ENCODE assay signal across 8 mouse cellular contexts in genomic region chr6:85588164-85588563, GRCm38 (mm10). TPM values are rescaled to one million over a fixed set of nuclear protein-coding genes. Genes with fewer than 3 reads are reported as not detected.
DNase-seq lines count a peak whose midpoint lies in the region; ATAC-seq and TF ChIP-seq lines count a peak whose summit lies in the region.

No protein-coding gene starts in this region.

- H3K36me3 ChIP-seq in heart, postnatal 0 days (replicated peaks; ENCODE audit: control insufficient read depth, insufficient read depth, low read length) = no peaks in the 10 kb centered on the region
- no peaks in the 10 kb centered on the region for H3K36me3 ChIP-seq in forebrain, embryonic 13.5 days (ENCODE audit: poor library complexity, severe bottlenecking)
- H3K36me3 ChIP-seq in macrophage (ENCODE audit: inconsistent target) = no peaks in the 10 kb centered on the region

- intact Hi-C loops in heart, postnatal 10 days (cut with DNase I) = loop anchor here (5.0 kb wide), 1 partner anchor 314 kb away; the partner anchor contains the start of gene Nat8f4

- no peak for DNase-seq in heart, postnatal 0 days (ENCODE audit: low spot score)
- DNase-seq in heart, postnatal 10 days = no peak
- DNase-seq in NIH3T3 (ENCODE audit: low read depth) = peak; percentile 11
- no peak for DNase-seq in ovary, postnatal 36 days (ENCODE audit: low spot score)
- no peak for DNase-seq in layer of hippocampus, adult 11-12 months (ENCODE audit: low spot score)
- DNase-seq in left cerebral cortex, adult 18-20 months (ENCODE audit: low spot score in 2 of 2) = no peak

- H3K27me3 ChIP-seq in heart, postnatal 0 days (ENCODE audit: control insufficient read depth, insufficient read depth, low read length) = no peaks in the 10 kb centered on the region
- H3K27me3 ChIP-seq in forebrain, embryonic 13.5 days = no peaks in the 10 kb centered on the region

- H3K27ac ChIP-seq in heart, postnatal 0 days (ENCODE audit: low read depth) = no peak overlapping the region
- peak overlapping the region; percentile 93 for H3K27ac ChIP-seq in forebrain, embryonic 13.5 days
- H3K27ac ChIP-seq in macrophage = 0 out of 2 replicates have a peak overlapping the region, but pooled peaks have one; percentile 22

- H3K9me3 ChIP-seq in heart, postnatal 0 days (replicated peaks; ENCODE audit: control insufficient read depth, low read length) = no peaks in the 10 kb centered on the region
- H3K9me3 ChIP-seq in forebrain, embryonic 13.5 days (replicated peaks) = no peaks in the 10 kb centered on the region

- peaks cover 31% of the 10 kb centered on the region; the same call in 1 of the 2 replicates for H3K79me2 ChIP-seq in macrophage (ENCODE audit: inconsistent target)

- no peak for TF ChIP-seq EP300 in heart, postnatal 0 days (IDR thresholded peaks at IDR 0.05; ENCODE audit: low read depth)

- H3K4me2 ChIP-seq in heart, postnatal 0 days (ENCODE audit: low read depth, low read length) = peak overlapping the region; percentile 87
- peak overlapping the region; percentile 71 for H3K4me2 ChIP-seq in forebrain, embryonic 13.5 days

- H3K4me3 ChIP-seq in heart, postnatal 0 days (ENCODE audit: low read depth, low read length) = peak overlapping the region; percentile 81
- H3K4me3 ChIP-seq in forebrain, embryonic 13.5 days = peak overlapping the region; percentile 95
- peak overlapping the region; percentile 76 for H3K4me3 ChIP-seq in macrophage (ENCODE audit: inconsistent target)

- under 1% methylated on average over 10 of the region's 10 CpGs for WGBS in heart, postnatal 0 days
- under 1% methylated on average over 10 of the region's 10 CpGs for WGBS in forebrain, embryonic 13.5 days
- WGBS in macrophage (ENCODE audit: missing documents) = 0% methylated on average over 9 of the region's 10 CpGs

- TF ChIP-seq CTCF in heart, postnatal 0 days (IDR thresholded peaks at IDR 0.05; ENCODE audit: low read depth) = no peak

- peaks cover 8% of the 10 kb centered on the region; the same call in 1 of the 2 replicates for H3K4me1 ChIP-seq in heart, postnatal 0 days (ENCODE audit: control insufficient read depth, insufficient read depth)
- H3K4me1 ChIP-seq in forebrain, embryonic 13.5 days = peaks cover 23% of the 10 kb centered on the region

- peak overlapping the region; percentile 59 for H3K9ac ChIP-seq in heart, postnatal 0 days (replicated peaks; ENCODE audit: low read depth, low read length)
- H3K9ac ChIP-seq in forebrain, embryonic 13.5 days = peak overlapping the region; percentile 93

- ATAC-seq in heart, postnatal 0 days (ENCODE audit: insufficient read depth, low read depth) = no peak
- ATAC-seq in forebrain, embryonic 13.5 days = peak; percentile 9

RNA-seq across cellular contexts. Expression of gene Alms1, which starts 0.8 kb away (rescaled TPM):
- total RNA-seq in heart, postnatal 0 days (2014; rRNA removed; ENCODE audit: low replicate concordance) = 2.8 and 3.5 TPM in 2 replicates
- 0.61 and 0.81 TPM in 2 replicates for polyA plus RNA-seq in heart, postnatal 0 days (2015; fragmentation: Nextera tagmentation; extraction: Ambion mirVana)
- total RNA-seq in heart, postnatal 10 days (2021) = 1 to 10 TPM; 2.8 to 4.1 TPM
- polyA plus RNA-seq in forebrain, embryonic 13.5 days (2015; fragmentation: Nextera tagmentation; extraction: Ambion mirVana) = 7.4 and 8.1 TPM in 2 replicates
- 10 to 100 TPM in 20 of 26 experiments, 1 to 10 TPM in 6; 5.7 to 47.4 (median 29.5) TPM for total RNA-seq in macrophage (2018; cell fraction: chromatin; rRNA removed)
- total RNA-seq in macrophage (2018; cell fraction: cytosol; rRNA removed) = 1 to 10 TPM; 1.1 to 3.9 (median 2.6) TPM
- 10 to 100 TPM in 16 of 26 experiments, 1 to 10 TPM in 10; 2.8 to 36.0 (median 13.2) TPM for total RNA-seq in macrophage (2018; cell fraction: nucleus; rRNA removed)
- 1.1 to 2.6 TPM (median 1.5 TPM) in 3 replicates for polyA plus RNA-seq in macrophage (2018)
- total RNA-seq in left cerebral cortex, adult 18-20 months (2021) = 1 to 10 TPM; 8.5 to 9.4 TPM
